Mouse (Mus musculus) kidney, adult 2 months (tissue): ENCODE results near the gene Armc8. TPM values are rescaled to one million over a fixed set of nuclear protein-coding genes. Genes with fewer than 3 reads are reported as not detected.

Experiments used
- DNase-seq: peaks from one replicate; pipeline ENCODE4 v3.0.0; 2021
- H3K27ac ChIP-seq: fragments of 200-500 bp; 2 replicates; pipeline ENCODE4 v1.5.1; 2012; ENCODE audit warnings: low read depth, low read length, control low read depth, inconsistent platforms; ENCODE audit not compliant: insufficient read depth
- H3K27me3 ChIP-seq: fragments of 200-500 bp; replicated peaks from 2 replicates; pipeline ENCODE4 v1.6.1; 2012; ENCODE audit warnings: mild to moderate bottlenecking, moderate library complexity, low read length, inconsistent platforms; ENCODE audit not compliant: control insufficient read depth, insufficient read depth
- H3K36me3 ChIP-seq: fragments of 200-500 bp; 2 replicates; pipeline ENCODE4 v1.6.1; 2012; ENCODE audit warnings: mild to moderate bottlenecking, moderate library complexity, low read length, inconsistent platforms; ENCODE audit not compliant: control insufficient read depth, insufficient read depth
- H3K4me1 ChIP-seq: fragments of 200-500 bp; 2 replicates; pipeline ENCODE4 v1.6.1; 2011; ENCODE audit warnings: low read length; ENCODE audit not compliant: control insufficient read depth, insufficient read depth
- H3K4me3 ChIP-seq: fragments of 200-500 bp; 2 replicates; pipeline ENCODE4 v1.5.1; 2011; ENCODE audit warnings: mild to moderate bottlenecking, low read depth, low read length, control low read depth; ENCODE audit not compliant: insufficient read depth
- CTCF ChIP-seq: fragments of 200-500 bp; conservative IDR thresholded peaks from 2 replicates; pipeline ENCODE4 v1.5.1; 2011; ENCODE audit warnings: low read depth, mild to moderate bottlenecking, control low read depth, low read length, moderate library complexity, mixed read lengths; ENCODE audit not compliant: insufficient read depth, insufficient read length
- POLR2A ChIP-seq: fragments of 200-500 bp; IDR thresholded peaks from one replicate; pipeline ENCODE4 v1.6.1; 2011; ENCODE audit warnings: low read depth, low read length, control low read depth
- WGBS: fragments of 180-500 bp; shearing (Covaris S2); methylation state at CpG from one replicate; pipeline ENCODE4 v1.1.7; 2018; 5-methylcytosine and 5-hydroxymethylcytosine counted together
- polyA plus RNA-seq: library from polyadenylated mRNA; depleted of rRNA; stranded (reverse); fragments of >200 nt; gene quantifications from 2 replicates; pipeline ENCODE4 v1.2.3, GENCODE M21; 2012

Gene Armc8
- polyA plus RNA-seq, 1 experiment = 11.3 TPM

DNA sequence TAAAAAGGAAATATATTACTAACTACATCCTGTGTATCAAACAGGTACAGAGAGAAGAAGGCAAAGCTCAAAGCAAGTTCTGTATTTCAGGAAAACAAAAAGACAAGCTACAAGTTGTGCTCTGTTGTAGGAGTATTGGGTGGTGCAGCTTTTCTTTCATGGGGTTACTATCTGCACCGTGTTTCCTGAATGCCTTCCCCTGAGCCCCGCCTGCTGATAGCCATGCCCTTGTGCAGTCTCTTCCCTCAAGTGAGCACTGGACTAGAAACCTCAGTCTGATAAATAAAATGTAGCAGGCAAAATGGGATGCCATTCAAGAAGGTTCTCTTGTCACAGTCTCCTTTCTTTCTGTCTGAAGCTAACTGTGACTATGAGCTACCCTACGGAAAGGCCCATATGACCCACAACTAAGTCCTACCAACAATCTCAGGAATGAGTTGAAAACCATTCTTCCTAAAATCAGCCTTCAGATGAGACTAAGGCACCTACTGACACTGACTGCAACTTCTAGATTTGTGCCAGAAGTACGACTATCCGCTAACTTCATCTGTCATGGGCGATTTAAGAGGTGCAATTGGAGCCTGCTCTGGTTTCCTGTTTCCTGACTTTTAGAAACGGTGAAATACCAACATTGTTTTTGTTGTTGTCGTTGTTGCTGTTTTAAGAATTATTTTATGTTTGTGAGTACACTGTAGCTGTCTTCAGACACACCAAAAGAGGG lies 11.0 kb downstream of the Armc8 start:
- no peaks in the 10 kb centered on the region for H3K27me3 ChIP-seq
- DNase-seq = no peak
- 54% methylated on average over 8 of the region's 8 CpGs for WGBS
- H3K4me3 ChIP-seq = no peak overlapping the region
- TF ChIP-seq CTCF (no peak), POLR2A (no peak)
- H3K36me3 ChIP-seq = no peaks in the 10 kb centered on the region
- no peak overlapping the region for H3K27ac ChIP-seq
- no peaks in the 10 kb centered on the region; the same call in 1 of the 2 replicates for H3K4me1 ChIP-seq

DNA sequence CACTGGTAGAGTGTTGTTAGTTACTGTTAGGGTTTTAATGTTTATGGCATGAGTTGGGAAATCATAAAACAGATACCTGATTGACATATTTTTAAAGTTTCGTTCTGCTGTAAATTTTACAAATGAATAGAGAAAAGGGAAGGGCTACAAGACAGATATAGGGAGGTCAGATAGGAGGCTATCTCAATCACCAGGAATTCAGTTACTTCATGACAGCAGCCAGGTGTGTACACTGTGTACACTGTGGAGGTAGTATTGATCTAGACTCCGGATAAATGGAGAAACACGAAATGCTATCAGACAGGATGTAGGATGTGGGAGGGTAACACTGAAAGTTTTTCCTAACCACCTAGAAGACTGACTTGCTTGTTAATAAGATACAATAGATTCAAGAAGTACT lies 13.4 kb downstream of the Armc8 start:
- DNase-seq = no peak
- no peak for TF ChIP-seq CTCF
- TF ChIP-seq POLR2A = no peak
- H3K27me3 ChIP-seq = no peaks in the 10 kb centered on the region
- H3K27ac ChIP-seq = no peak overlapping the region
- WGBS = 89% methylated on average over 3 of the region's 3 CpGs
- H3K36me3 ChIP-seq = no peaks in the 10 kb centered on the region
- H3K4me1 ChIP-seq = no peaks in the 10 kb centered on the region; the same call in 1 of the 2 replicates
- H3K4me3 ChIP-seq = no peak overlapping the region

GRCm38 (mm10) chr9:99554052-99554451 lies 14.6 kb downstream of the Armc8 start:
- H3K27ac ChIP-seq = no peak overlapping the region
- TF ChIP-seq POLR2A = no peak
- no peak for TF ChIP-seq CTCF
- DNase-seq = no peak
- no peaks in the 10 kb centered on the region for H3K36me3 ChIP-seq
- no peaks in the 10 kb centered on the region; the same call in 1 of the 2 replicates for H3K4me1 ChIP-seq
- no peaks in the 10 kb centered on the region for H3K27me3 ChIP-seq
- no peak overlapping the region for H3K4me3 ChIP-seq

DNA sequence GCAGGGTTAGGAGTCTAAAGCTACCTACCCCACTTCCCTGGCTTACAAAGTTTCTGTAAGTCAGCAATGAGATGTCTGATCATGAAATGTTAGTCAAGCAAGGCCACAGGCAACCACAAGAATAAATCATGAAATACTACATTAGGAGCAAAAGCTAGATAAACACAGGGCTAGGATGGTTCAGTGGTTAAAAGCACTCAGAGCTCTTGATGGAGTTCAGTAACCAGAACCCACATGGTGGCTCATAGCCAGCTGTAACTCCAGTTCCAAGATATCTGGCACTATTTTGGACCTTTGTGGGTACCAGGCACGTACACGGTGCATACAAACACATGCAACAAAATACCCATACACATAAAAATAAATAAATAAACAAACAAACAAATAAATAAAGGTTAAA lies 15.7 kb downstream of the Armc8 start:
- no peaks in the 10 kb centered on the region for H3K27me3 ChIP-seq
- 63% methylated on average over 2 of the region's 2 CpGs for WGBS
- H3K4me1 ChIP-seq = no peaks in the 10 kb centered on the region; the same call in 1 of the 2 replicates
- no peak overlapping the region for H3K4me3 ChIP-seq
- H3K27ac ChIP-seq = no peak overlapping the region
- DNase-seq = no peak
- H3K36me3 ChIP-seq = no peaks in the 10 kb centered on the region
- TF ChIP-seq CTCF = no peak
- no peak for TF ChIP-seq POLR2A

GRCm38 (mm10) chr9:99552068-99552467 lies 16.6 kb downstream of the Armc8 start:
- no peak for DNase-seq

GRCm38 (mm10) chr9:99546259-99546658 lies 22.4 kb downstream of the Armc8 start:
- no peak for DNase-seq

More at GRCm38 (mm10) chr9:99552068-99552467, 16.6 kb downstream of the Armc8 start:
- Histone ChIP-seq H3K4me1 (no peaks in the 10 kb centered on the region), H3K27me3 (no peaks in the 10 kb centered on the region), H3K4me3 (no peak overlapping the region), H3K36me3 (no peaks in the 10 kb centered on the region), H3K27ac (no peak overlapping the region)
- 73% methylated on average over 2 of the region's 2 CpGs for WGBS
- TF ChIP-seq POLR2A = no peak
- no peak for TF ChIP-seq CTCF

DNA sequence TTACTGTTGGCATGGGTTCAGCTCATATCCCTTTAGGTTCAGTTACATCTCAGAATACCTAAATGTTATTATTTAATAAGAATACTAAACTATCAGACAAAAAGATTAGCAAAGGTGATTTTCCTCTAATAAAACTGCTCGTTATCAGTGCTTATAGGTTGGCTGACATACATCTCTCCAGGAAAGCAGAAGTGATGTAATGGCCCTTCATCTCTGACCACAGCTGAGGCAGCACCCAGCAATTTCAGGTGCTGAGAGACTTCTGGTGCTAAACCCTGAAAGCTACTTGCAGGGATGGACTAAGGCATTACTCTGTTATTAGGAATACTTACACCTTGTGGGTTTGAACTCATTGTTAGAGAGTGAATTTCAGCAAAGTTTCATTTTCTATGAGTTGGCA lies 36.8 kb downstream of the Armc8 start:
- Histone ChIP-seq H3K4me1 (no peaks in the 10 kb centered on the region), H3K36me3 (peaks cover 1% of the 10 kb centered on the region), H3K27ac (no peak overlapping the region), H3K4me3 (no peak overlapping the region), H3K27me3 (no peaks in the 10 kb centered on the region)
- 96% methylated on average over 1 of the region's 1 CpGs for WGBS
- DNase-seq = no peak
- TF ChIP-seq POLR2A = no peak
- no peak for TF ChIP-seq CTCF

More at GRCm38 (mm10) chr9:99546259-99546658, 22.4 kb downstream of the Armc8 start:
- Histone ChIP-seq H3K27me3 (no peaks in the 10 kb centered on the region), H3K4me1 (no peaks in the 10 kb centered on the region), H3K4me3 (no peak overlapping the region), H3K36me3 (no peaks in the 10 kb centered on the region), H3K27ac (no peak overlapping the region)
- WGBS = 89% methylated on average over 1 of the region's 1 CpGs
- no peak for TF ChIP-seq CTCF
- TF ChIP-seq POLR2A = no peak
